Comparison of ENCODE assay signal across 13 mouse cellular contexts in the genomic region with DNA sequence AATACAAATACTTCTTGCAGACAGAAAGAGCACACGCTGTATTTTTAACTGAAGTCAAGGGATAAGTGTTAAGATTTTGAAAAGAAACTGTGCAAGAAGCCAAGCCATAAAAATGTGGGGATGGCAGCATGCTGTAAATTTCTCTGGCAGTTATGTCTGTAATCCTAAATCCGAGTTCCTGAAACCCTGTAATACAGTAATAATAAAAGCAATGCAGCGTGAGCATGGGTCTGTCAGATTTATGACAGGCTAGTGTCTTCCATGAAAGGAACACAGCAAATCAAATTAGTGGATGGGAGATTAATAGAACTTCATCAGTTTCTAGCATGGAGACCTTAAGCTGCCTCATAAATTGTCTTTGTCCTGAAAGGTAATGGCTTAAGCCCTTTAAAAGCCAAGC.
"Had no signal": no experiment of that assay in that cellular context is flagged by ENCODE, and none has a peak within 500 bp of the region (broad histone marks: within the 10 kb centered on the region; RNA-seq: fewer than 3 reads in every experiment).

No protein-coding gene starts in this region.

- H3K27ac ChIP-seq: intestine, embryonic 15.5 days; left cerebral cortex, adult 2 months; limb, embryonic 10.5 days; liver, embryonic 12.5 days; midbrain, embryonic 13.5 days had no signal

- H3K9ac ChIP-seq: intestine, embryonic 15.5 days; liver, embryonic 12.5 days; lung, embryonic 14.5 days; midbrain, embryonic 13.5 days had no signal

- H3K4me3 ChIP-seq: intestine, embryonic 15.5 days; left cerebral cortex, adult 2 months; limb, embryonic 10.5 days; liver, embryonic 12.5 days; midbrain, embryonic 13.5 days had no signal

- H3K4me2 ChIP-seq: intestine, embryonic 15.5 days; liver, embryonic 12.5 days; lung, embryonic 14.5 days; midbrain, embryonic 13.5 days had no signal

- H3K36me3 ChIP-seq: intestine, embryonic 15.5 days; limb, embryonic 10.5 days; liver, embryonic 12.5 days; midbrain, embryonic 13.5 days had no signal

- ATAC-seq: intestine, embryonic 15.5 days; liver, embryonic 12.5 days; midbrain, embryonic 13.5 days had no signal

- H3K27me3 ChIP-seq: intestine, embryonic 15.5 days; liver, embryonic 12.5 days; midbrain, embryonic 13.5 days had no signal

- DNase-seq: kidney, adult 2 months; lung, embryonic 14.5 days; lung, postnatal 10 days; lung, postnatal 4 days; right cerebral cortex, adult 18-20 months; right cerebral cortex, postnatal 25 days; thymus, adult 18-20 months; thymus, postnatal 14 days had no signal

- H3K9me3 ChIP-seq: intestine, embryonic 15.5 days; limb, embryonic 10.5 days; liver, embryonic 12.5 days; midbrain, embryonic 13.5 days had no signal

- H3K4me1 ChIP-seq: intestine, embryonic 15.5 days; limb, embryonic 10.5 days; liver, embryonic 12.5 days; midbrain, embryonic 13.5 days had no signal
